Mouse (Mus musculus) kidney, embryonic 15.5 days (tissue): ENCODE data around the gene C2cd4b. TPM values are rescaled to one million over a fixed set of nuclear protein-coding genes. Genes with fewer than 3 reads are reported as not detected.

Experiments used
- ATAC-seq: fragments of 200-750 bp; cut with Nextera tagmentation; replicated peaks from 2 replicates; pipeline ENCODE4 v1.8.0; 2017; ENCODE audit warnings: moderate TSS enrichment; ENCODE audit not compliant: low FRiP score
- H3K27ac ChIP-seq: fragments of 300-500 bp; sonication (generic); 2 replicates; pipeline ENCODE4 v1.5.1; 2015; ENCODE audit warnings: mild to moderate bottlenecking, inconsistent platforms
- H3K27me3 ChIP-seq: fragments of 300-500 bp; sonication (generic); 2 replicates; pipeline ENCODE4 v1.6.1; 2015; ENCODE audit warnings: inconsistent platforms
- H3K36me3 ChIP-seq: fragments of 300-500 bp; sonication (generic); 2 replicates; pipeline ENCODE4 v1.6.1; 2015; ENCODE audit warnings: inconsistent platforms
- H3K4me1 ChIP-seq: fragments of 300-500 bp; sonication (generic); 2 replicates; pipeline ENCODE4 v1.6.1; 2015; ENCODE audit warnings: inconsistent platforms
- H3K4me2 ChIP-seq: fragments of 300-500 bp; sonication (generic); 2 replicates; pipeline ENCODE4 v1.6.1; 2015; ENCODE audit warnings: moderate library complexity, mild to moderate bottlenecking, inconsistent platforms
- H3K4me3 ChIP-seq: fragments of 300-500 bp; sonication (generic); replicated peaks from 2 replicates; pipeline ENCODE4 v1.5.1; 2015; ENCODE audit warnings: mild to moderate bottlenecking, inconsistent platforms
- H3K9ac ChIP-seq: fragments of 300-500 bp; sonication (generic); 2 replicates; pipeline ENCODE4 v1.6.1; 2015; ENCODE audit warnings: mild to moderate bottlenecking, inconsistent platforms
- H3K9me3 ChIP-seq: fragments of 300-500 bp; sonication (generic); replicated peaks from 2 replicates; pipeline ENCODE4 v1.6.1; 2016; ENCODE audit warnings: inconsistent platforms
- WGBS: fragments of 180-500 bp; shearing (Covaris S2); methylation state at CpG from one replicate; pipeline ENCODE4 v1.1.7; 2015; ENCODE audit warnings: mixed read lengths; 5-methylcytosine and 5-hydroxymethylcytosine counted together
- microRNA-seq: library from miRNA; unstranded; fragments of <30 nt; microRNA quantifications from one replicate; pipeline ENCODE4, GENCODE M21; 2016
- polyA plus RNA-seq: library from polyadenylated mRNA; unstranded; fragments of >200 nt; fragmentation: Nextera tagmentation; extraction: Ambion mirVana; gene quantifications from 2 replicates; pipeline ENCODE4 v1.2.1, GENCODE M21; 2015

C2cd4b gene
- polyA plus RNA-seq, 1 experiment from 2014 or later, result 1.1 TPM

DNA sequence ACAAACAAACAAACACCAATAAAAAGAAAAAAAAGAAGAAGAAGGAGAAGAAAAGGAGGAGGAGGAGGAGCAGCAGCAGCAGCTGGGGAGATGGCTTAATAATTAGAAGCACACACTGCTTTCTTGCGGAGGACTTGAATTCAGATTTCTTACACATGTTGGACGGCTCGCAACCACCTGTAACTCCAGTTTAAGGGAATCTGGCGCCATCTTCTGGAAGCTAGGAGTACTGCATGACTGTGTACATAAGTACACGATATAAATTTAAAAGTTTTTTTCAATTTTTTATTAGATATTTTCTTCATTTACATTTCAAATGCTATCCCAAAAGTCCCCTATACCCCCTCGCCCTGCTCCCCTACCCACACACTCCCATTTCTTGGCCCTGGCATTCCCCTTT is 43.0 kb downstream of the C2cd4b start:
- H3K36me3 ChIP-seq, result no peaks in the 10 kb centered on the region
- peaks cover 8% of the 10 kb centered on the region; the same call in 1 of the 2 replicates for H3K4me1 ChIP-seq
- no peaks in the 10 kb centered on the region for H3K27me3 ChIP-seq
- no peak overlapping the region for H3K9ac ChIP-seq
- no peak for ATAC-seq
- no peak overlapping the region for H3K4me2 ChIP-seq
- no peak overlapping the region for H3K4me3 ChIP-seq
- H3K27ac ChIP-seq, result no peak overlapping the region
- WGBS, result 41% methylated on average over 6 of the region's 6 CpGs
- H3K9me3 ChIP-seq, result no peaks in the 10 kb centered on the region

DNA sequence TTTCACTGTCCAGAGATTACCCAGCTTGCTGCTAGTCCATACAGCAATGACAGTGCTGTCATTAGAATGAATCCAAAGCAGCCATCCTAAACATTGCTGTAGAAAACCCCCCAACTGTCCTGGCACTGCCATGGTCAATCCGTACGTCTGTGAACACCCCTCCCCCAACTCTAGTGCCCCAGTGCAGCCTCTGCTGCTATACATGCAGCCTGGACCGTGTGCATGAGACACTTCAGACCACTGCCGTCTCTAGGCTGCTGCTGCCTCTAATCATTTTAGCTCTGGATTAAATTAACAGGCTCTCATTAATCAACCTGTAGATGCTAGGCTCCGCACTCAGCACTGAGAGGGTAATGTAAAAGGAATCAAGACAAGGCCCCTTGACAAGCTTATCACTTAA is 47.8 kb downstream of the C2cd4b start:
- Histone ChIP-seq H3K9ac (no peak overlapping the region), H3K27me3 (no peaks in the 10 kb centered on the region), H3K4me3 (no peak overlapping the region), H3K4me2 (no peak overlapping the region), H3K4me1 (0 out of 2 replicates have a peak, but pooled peaks cover 2% of the 10 kb centered on the region), H3K9me3 (no peaks in the 10 kb centered on the region), H3K27ac (no peak overlapping the region), H3K36me3 (no peaks in the 10 kb centered on the region)
- 63% methylated on average over 5 of the region's 5 CpGs for WGBS
- no peak for ATAC-seq

DNA sequence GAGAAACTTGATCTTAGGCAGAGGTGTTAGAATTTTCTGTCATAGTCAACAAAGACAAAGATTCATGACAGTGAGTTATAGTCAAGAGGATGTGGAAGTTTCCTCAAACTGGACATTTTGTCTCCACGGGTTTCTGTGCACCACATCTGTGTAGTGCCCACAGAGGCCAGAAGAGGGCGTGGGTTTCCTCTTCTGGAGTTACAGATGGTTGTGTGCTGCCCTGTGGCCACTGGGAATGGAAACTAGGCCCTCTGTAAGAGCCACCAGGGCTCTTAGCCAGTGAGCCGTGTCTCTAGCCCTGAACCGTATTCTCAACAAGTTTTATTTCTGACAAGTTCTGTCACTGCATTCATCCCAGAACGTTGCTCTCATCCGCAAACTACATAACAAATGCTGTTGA is 51.3 kb downstream of the C2cd4b start:
- WGBS, result 60% methylated on average over 6 of the region's 6 CpGs
- no peak overlapping the region for H3K4me2 ChIP-seq
- no peak for ATAC-seq
- peaks cover 19% of the 10 kb centered on the region for H3K4me1 ChIP-seq
- no peaks in the 10 kb centered on the region for H3K36me3 ChIP-seq
- H3K27me3 ChIP-seq, result no peaks in the 10 kb centered on the region
- no peak overlapping the region for H3K4me3 ChIP-seq
- no peaks in the 10 kb centered on the region for H3K9me3 ChIP-seq
- no peak overlapping the region for H3K27ac ChIP-seq
- H3K9ac ChIP-seq, result no peak overlapping the region

Small RNA genes lying within 50 kb of the gene (microRNA-seq; reads per million reads assigned to microRNA genes)
- gene Mir7241 (not detected), gene Mir7242 (not detected)

Other genes starting within 250 kb of the C2cd4b start
- 20.8 and 21.1 TPM in 2 replicates for gene Tln2, start 199.7 kb upstream of the C2cd4b start, polyA plus RNA-seq
- gene C2cd4a, start 72.9 kb downstream of the C2cd4b start, polyA plus RNA-seq, result 1.1 and 1.6 TPM in 2 replicates
- 4.1 and 4.3 TPM in 2 replicates for gene Vps13c, start 81.0 kb downstream of the C2cd4b start, polyA plus RNA-seq